Mouse (Mus musculus): ENCODE data around the gene Syap1. TPM values are rescaled to one million over a fixed set of nuclear protein-coding genes. Genes with fewer than 3 reads are reported as not detected.
A peak's percentile ranks its signal among the peaks of the same experiment; 100 is the strongest.
"Not testable (repeated sequence)": the region's sequence is repeated elsewhere in the genome, so short reads cannot be mapped to it uniquely, and the experiment has no call there.

The Syap1 gene
- polyA plus RNA-seq (2016; fragmentation: Nextera tagmentation; extraction: Ambion mirVana) = 47.0 and 49.4 TPM in 2 replicates

- H3K4me3 ChIP-seq = peak within 1 kb of the TSS; percentile 66
- no peaks in the 10 kb centered on the region for H3K9me3 ChIP-seq
- 22% methylated on average over 40 of the region's 47 CpGs for WGBS
- no peaks in the 10 kb centered on the region for H3K4me1 ChIP-seq
- peak; percentile 84; the same call in 1 of the 2 replicates for ATAC-seq (ENCODE audit: insufficient number of reproducible peaks, insufficient read depth, low FRiP score, low TSS enrichment)
- peak within 1 kb of the TSS; percentile 41; the same call in 1 of the 2 replicates for H3K27ac ChIP-seq
- no peaks in the 10 kb centered on the region for H3K36me3 ChIP-seq
- H3K27me3 ChIP-seq = no peaks in the 10 kb centered on the region
- peak within 1 kb of the TSS; percentile 73 for H3K9ac ChIP-seq
- peak within 1 kb of the TSS; percentile 46 for H3K4me2 ChIP-seq (replicated peaks)
Observed at GRCm38 (mm10) chrX:162887931-162888511, at the start of gene Syap1. Syap1 (minus strand) TSS chrX:162888447.

DNA sequence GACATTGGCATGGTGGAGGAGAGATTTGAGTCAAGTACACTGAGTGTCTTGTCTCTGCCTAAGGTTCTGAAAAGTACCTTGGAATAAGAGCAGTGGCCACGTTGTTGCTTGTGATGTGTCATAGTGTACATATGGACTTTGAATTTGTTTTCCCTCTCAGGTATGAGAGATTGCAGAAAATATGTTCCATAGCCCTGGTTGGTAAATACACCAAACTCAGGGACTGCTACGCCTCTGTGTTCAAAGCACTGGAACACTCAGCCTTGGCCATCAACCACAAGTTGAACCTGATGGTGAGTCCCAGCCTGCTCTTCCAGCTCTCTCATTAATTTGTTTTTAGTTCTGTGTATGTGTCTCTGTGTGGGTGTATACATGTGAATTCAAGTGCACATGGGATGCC is 43.2 kb upstream of the Syap1 start:
- H3K27me3 ChIP-seq = no peaks in the 10 kb centered on the region

DNA sequence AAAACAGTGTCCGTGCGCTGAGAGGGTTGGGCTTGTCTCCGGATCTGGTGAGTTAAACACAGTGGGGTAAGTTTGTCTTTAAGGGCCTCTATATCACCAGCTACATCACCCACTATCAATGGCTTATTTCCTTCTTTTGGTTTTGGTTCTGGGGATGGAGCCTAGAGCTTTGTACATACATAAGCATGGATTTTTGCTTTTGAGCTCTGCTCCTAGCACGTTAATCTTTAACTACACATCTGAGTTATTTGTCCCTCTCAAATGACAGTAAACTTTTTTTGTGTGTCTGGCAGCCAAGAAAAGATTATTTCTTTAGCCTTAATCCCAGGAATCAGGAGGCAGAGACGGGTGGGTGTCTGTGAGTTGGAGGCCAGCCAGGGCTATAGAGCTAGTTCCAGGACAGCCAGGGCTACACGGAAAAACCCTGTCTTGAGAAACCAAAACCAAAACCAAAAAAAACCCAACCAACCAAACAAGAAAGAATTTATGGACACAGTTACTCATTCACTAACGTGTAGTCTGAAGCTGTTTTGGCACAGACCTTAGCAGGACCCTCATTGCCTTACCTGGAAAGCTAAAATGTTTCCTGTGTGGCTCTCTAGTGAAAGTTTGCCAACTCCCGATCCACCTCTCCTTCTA is 33.4 kb upstream of the Syap1 start:
- no peak for ATAC-seq (ENCODE audit: insufficient number of reproducible peaks, insufficient read depth, low FRiP score, low TSS enrichment)
- Histone ChIP-seq H3K4me2 (replicated peaks) (no peak overlapping the region), H3K27ac (no peak overlapping the region), H3K4me3 (no peak overlapping the region), H3K9ac (no peak overlapping the region), H3K36me3 (no peaks in the 10 kb centered on the region), H3K9me3 (no peaks in the 10 kb centered on the region), H3K27me3 (no peaks in the 10 kb centered on the region), H3K4me1 (no peaks in the 10 kb centered on the region)
- WGBS = 88% methylated on average over 8 of the region's 8 CpGs

More for the DNA sequence above, 43.2 kb upstream of the Syap1 start:
- no peaks in the 10 kb centered on the region for H3K4me1 ChIP-seq
- no peak for ATAC-seq (ENCODE audit: insufficient number of reproducible peaks, insufficient read depth, low FRiP score, low TSS enrichment)
- no peaks in the 10 kb centered on the region for H3K9me3 ChIP-seq
- 86% methylated on average over 2 of the region's 2 CpGs for whole genome bisulfite sequencing
- H3K27ac ChIP-seq = no peak overlapping the region
- no peak overlapping the region for H3K9ac ChIP-seq
- H3K36me3 ChIP-seq = peaks cover 6% of the 10 kb centered on the region; the same call in 1 of the 2 replicates
- no peak overlapping the region for H3K4me2 ChIP-seq (replicated peaks)
- no peak overlapping the region for H3K4me3 ChIP-seq

DNA sequence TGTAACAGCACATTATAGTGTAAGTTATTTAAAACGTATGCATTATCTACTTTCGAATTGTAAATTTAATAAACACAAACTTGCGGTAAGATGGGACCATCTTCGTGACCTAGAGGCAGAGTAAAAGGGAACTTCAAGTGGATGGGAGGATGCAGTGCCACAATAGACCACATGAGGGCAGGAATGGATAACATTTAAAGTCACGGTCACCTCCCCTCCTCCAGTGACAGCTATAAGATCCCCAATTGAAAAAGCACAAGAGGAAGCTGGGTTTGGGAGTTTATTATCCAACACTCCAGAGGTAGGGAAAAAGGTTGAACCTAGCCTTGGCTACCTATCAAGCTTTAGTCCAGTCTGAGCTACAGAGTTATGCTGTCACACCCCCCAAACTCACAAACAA is 27.4 kb upstream of the Syap1 start:
- Histone ChIP-seq H3K4me2 (replicated peaks) (no peak overlapping the region), H3K27me3 (no peaks in the 10 kb centered on the region), H3K27ac (no peak overlapping the region), H3K9me3 (no peaks in the 10 kb centered on the region), H3K9ac (no peak overlapping the region), H3K36me3 (0 out of 2 replicates have a peak, but pooled peaks cover 2% of the 10 kb centered on the region), H3K4me3 (no peak overlapping the region), H3K4me1 (no peaks in the 10 kb centered on the region)
- no peak for ATAC-seq (ENCODE audit: insufficient number of reproducible peaks, insufficient read depth, low FRiP score, low TSS enrichment)
- 32% methylated on average over 5 of the region's 5 CpGs for WGBS

DNA sequence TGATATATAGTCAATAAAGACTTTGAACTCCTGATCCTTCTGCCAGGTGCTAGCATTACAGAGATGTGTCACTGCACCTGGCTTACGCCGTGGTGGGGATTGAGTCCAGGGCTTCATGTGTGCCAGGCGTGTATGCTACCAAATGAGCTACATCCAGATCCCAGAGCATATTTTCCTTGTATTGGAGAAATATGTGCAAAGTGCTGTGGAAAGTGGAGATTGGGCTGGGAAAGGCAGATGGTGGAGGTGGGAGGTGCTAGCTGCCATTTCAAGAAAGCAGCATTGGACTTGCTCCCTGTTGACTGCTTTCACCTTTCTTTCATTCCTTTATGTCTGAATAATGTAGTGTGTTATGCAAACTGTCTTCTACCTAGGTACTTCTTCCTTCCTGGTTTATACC is 25.4 kb upstream of the Syap1 start:
- Histone ChIP-seq H3K4me1 (no peaks in the 10 kb centered on the region), H3K9me3 (no peaks in the 10 kb centered on the region), H3K4me3 (no peak overlapping the region), H3K36me3 (0 out of 2 replicates have a peak, but pooled peaks cover 6% of the 10 kb centered on the region), H3K27me3 (no peaks in the 10 kb centered on the region), H3K27ac (no peak overlapping the region), H3K9ac (no peak overlapping the region), H3K4me2 (replicated peaks) (no peak overlapping the region)
- 96% methylated on average over 3 of the region's 3 CpGs for WGBS
- no peak for ATAC-seq (ENCODE audit: insufficient number of reproducible peaks, insufficient read depth, low FRiP score, low TSS enrichment)

DNA sequence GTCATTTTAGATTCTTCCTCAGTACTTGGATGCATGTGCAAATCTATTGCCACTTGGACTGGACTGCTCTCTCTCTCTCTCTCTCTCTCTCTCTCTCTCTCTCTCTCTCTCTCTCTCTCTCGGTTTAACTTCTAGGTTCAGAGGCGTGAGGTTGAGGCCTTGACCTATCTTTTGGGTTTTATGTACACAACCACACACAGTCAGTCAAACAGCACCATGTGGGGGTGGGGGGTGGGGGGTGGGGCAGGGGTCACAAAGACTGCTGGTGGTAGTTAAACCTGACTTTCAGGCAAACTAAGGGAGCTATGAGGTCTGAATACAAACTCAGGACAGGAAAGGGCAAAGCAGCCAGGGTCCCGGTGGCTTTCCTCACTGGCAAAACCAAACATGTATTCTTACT is 19.3 kb upstream of the Syap1 start:
- Histone ChIP-seq H3K4me2 (replicated peaks) (no peak overlapping the region), H3K27me3 (no peaks in the 10 kb centered on the region; the same call in 1 of the 2 replicates), H3K9me3 (no peaks in the 10 kb centered on the region), H3K4me1 (no peaks in the 10 kb centered on the region), H3K27ac (no peak overlapping the region), H3K36me3 (0 out of 2 replicates have a peak, but pooled peaks cover 6% of the 10 kb centered on the region), H3K9ac (no peak overlapping the region), H3K4me3 (no peak overlapping the region)
- no peak for ATAC-seq (ENCODE audit: insufficient number of reproducible peaks, insufficient read depth, low FRiP score, low TSS enrichment)
- 60% methylated on average over 3 of the region's 3 CpGs for WGBS

GRCm38 (mm10) chrX:162902040-162902734 is 13.9 kb upstream of the Syap1 start:
- no peaks in the 10 kb centered on the region for H3K9me3 ChIP-seq
- 27% methylated on average over 29 of the region's 29 CpGs for WGBS
- no peaks in the 10 kb centered on the region for H3K36me3 ChIP-seq
- peak overlapping the region; percentile 57 for H3K4me3 ChIP-seq
- peak; percentile 74; the same call in 1 of the 2 replicates for ATAC-seq (ENCODE audit: insufficient number of reproducible peaks, insufficient read depth, low FRiP score, low TSS enrichment)
- peak overlapping the region; percentile 51 for H3K4me2 ChIP-seq (replicated peaks)
- H3K27me3 ChIP-seq = no peaks in the 10 kb centered on the region; the same call in 1 of the 2 replicates
- H3K27ac ChIP-seq = peak overlapping the region; percentile 78
- no peaks in the 10 kb centered on the region for H3K4me1 ChIP-seq
- H3K9ac ChIP-seq = peak overlapping the region; percentile 68

GRCm38 (mm10) chrX:162901371-162902039 is 13.3 kb upstream of the Syap1 start:
- peak overlapping the region; percentile 57 for H3K4me3 ChIP-seq
- H3K9ac ChIP-seq = peak overlapping the region; percentile 68
- peak overlapping the region; percentile 78 for H3K27ac ChIP-seq
- ATAC-seq (ENCODE audit: insufficient number of reproducible peaks, insufficient read depth, low FRiP score, low TSS enrichment) = peak; percentile 86
- no peaks in the 10 kb centered on the region; the same call in 1 of the 2 replicates for H3K27me3 ChIP-seq
- peak overlapping the region; percentile 51 for H3K4me2 ChIP-seq (replicated peaks)
- no peaks in the 10 kb centered on the region for H3K9me3 ChIP-seq
- WGBS = 18% methylated on average over 25 of the region's 25 CpGs
- H3K36me3 ChIP-seq = no peaks in the 10 kb centered on the region
- H3K4me1 ChIP-seq = no peaks in the 10 kb centered on the region

GRCm38 (mm10) chrX:162900938-162901337 is 12.7 kb upstream of the Syap1 start, which contains the start of gene Ctps2:
Ctps2 (plus strand) TSS chrX:162901238.
- Histone ChIP-seq H3K9me3 (no peaks in the 10 kb centered on the region), H3K27ac (peak within 1 kb of the TSS; percentile 78), H3K9ac (peak within 1 kb of the TSS; percentile 68), H3K4me2 (replicated peaks) (peak within 1 kb of the TSS; percentile 51), H3K4me1 (no peaks in the 10 kb centered on the region), H3K27me3 (no peaks in the 10 kb centered on the region; the same call in 1 of the 2 replicates), H3K36me3 (no peaks in the 10 kb centered on the region), H3K4me3 (peak within 1 kb of the TSS; percentile 57)
- ATAC-seq (ENCODE audit: insufficient number of reproducible peaks, insufficient read depth, low FRiP score, low TSS enrichment) = no peak
- WGBS = 28% methylated on average over 4 of the region's 4 CpGs

GRCm38 (mm10) chrX:162888575-162889223 is 452 bp upstream of the Syap1 start:
- H3K27me3 ChIP-seq; H3K9me3 ChIP-seq; H3K9ac ChIP-seq; H3K4me1 ChIP-seq; ATAC-seq (ENCODE audit: insufficient number of reproducible peaks, insufficient read depth, low FRiP score, low TSS enrichment); H3K4me2 ChIP-seq (replicated peaks); H3K4me3 ChIP-seq; H3K27ac ChIP-seq; H3K36me3 ChIP-seq: not testable (repeated sequence)
- WGBS = 74% methylated on average over 10 of the region's 25 CpGs

- no peak overlapping the region for H3K27ac ChIP-seq
- H3K27me3 ChIP-seq = no peaks in the 10 kb centered on the region
- H3K36me3 ChIP-seq = no peaks in the 10 kb centered on the region
- H3K9ac ChIP-seq = no peak overlapping the region
- 92% methylated on average over 3 of the region's 3 CpGs for WGBS
- no peak overlapping the region for H3K4me3 ChIP-seq
- H3K4me2 ChIP-seq (replicated peaks) = no peak overlapping the region
- H3K4me1 ChIP-seq = no peaks in the 10 kb centered on the region
- ATAC-seq (ENCODE audit: insufficient number of reproducible peaks, insufficient read depth, low FRiP score, low TSS enrichment) = no peak
- no peaks in the 10 kb centered on the region for H3K9me3 ChIP-seq
Observed at GRCm38 (mm10) chrX:162878236-162878635, 10.0 kb downstream of the Syap1 start.

All from embryonic facial prominence, embryonic 12.5 days (tissue).